Mouse (Mus musculus) forelimb bud, embryonic 11.5 days (tissue): ENCODE measurements around the gene Krt75.

ENCODE experiments used
- DNase-seq: peaks from one replicate; pipeline ENCODE4 v3.0.0-alpha.2; 2012; ENCODE audit warnings: low read depth, low spot score

The Krt75 gene

DNA sequence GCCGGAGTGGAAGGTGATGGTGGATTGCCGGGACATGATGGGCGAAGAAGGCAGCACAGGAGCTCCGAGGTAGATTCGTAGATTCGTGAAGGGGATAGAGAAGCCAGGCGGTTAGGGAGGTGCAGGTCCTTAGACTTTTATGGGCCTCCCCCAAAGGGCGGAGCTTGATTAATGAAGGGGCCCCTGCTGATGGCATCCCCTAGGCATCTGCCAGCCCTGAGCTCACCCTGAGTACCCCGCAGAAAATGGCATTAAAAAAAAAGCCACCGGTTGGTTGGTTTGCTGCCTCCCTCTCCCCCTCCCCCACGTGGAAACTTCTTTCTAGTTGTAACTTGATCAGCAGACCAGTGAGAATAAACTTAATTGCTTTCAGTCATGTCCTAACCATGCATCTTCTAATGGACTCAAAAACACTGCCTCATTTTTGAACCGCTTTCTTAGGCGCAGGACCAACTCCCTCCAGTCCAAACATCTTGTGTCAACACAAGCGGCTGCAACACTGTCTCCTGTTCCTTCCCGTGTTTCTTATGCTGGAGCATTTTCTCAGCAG is at the start of gene Krt75:
TSS of gene Krt75 (minus strand) at position 109 of the 550 bp plus-strand sequence.
- no peak for DNase-seq

GRCm38 (mm10) chr15:101599123-101599522 is 25.4 kb upstream of the Krt75 start:
- DNase-seq = no peak

GRCm38 (mm10) chr15:101588216-101588615 is 14.5 kb upstream of the Krt75 start:
- no peak for DNase-seq

GRCm38 (mm10) chr15:101584456-101584855 is 10.8 kb upstream of the Krt75 start:
- no peak for DNase-seq

DNA sequence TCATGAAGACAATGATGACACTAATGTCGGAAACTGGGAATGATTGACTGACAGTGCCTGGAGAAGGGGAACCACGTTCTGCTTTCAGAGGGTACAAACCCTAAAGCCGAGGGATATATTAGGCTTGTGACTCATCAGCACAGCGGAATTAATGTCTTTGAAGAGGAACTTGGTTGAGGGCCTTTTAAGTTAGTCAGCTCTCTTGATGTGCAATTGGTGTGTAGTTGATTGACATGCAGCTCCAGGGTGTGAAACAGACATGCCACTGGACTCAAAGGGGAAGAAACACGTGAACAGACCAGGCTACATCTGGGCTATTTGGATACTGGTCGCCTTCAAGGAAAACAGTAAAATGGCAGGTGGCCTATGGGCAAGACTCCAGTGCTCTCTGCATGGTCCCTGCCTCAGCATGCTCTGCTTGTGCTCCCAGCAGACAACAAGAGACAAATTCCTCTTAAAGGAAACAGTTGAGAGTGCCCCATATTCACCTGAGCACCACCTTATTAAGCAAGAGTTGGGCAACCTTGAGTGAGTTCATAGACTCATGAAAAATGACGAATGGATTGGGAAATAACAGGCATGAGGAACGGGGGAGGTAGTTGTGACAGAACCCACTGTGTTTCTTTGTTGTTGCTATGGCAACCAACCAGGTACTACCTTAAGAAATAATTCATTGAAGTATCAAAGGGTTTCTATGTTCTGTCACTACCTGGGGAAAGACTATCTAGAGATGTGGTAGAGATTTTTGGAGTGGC is 9.7 kb upstream of the Krt75 start:
- DNase-seq = no peak

DNA sequence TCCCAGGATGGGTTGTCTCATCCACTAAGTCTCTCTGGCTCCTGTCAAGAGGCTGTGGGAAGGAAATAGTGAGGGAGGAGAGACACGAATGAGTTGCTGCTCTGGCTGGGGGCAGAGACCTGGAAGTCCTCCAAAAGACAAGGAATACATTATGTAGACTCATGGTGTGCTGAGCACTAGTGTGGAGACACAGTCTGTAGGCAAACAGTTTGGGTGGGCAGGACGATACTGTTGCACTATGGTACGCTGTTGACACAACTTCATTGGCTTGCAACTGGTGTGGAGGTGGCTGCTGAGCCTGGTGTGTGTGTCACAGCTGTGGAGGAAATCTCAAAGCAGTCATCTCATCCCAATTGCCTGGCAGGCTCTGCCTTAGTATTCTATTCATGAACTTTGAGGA is 8.0 kb upstream of the Krt75 start:
- DNase-seq = no peak

DNA sequence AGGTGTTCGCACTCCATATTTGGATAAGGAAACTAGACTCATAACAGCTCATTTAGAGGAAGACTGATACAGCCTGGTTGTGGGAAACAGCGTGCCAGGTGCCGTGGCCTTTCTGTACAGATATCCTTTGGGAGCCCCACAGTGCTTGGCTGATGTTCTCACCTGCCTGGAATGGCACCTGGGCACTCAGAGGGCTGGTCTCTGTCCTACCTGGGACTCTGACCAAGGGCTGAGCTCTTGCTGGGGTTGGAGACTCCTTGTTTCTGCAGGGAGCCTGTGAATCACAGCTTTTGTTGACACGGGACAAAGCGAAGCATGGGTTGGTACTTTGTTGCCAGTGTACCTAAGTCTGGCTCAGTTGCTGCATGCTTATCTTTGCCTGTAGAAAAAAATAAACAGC is 1.8 kb upstream of the Krt75 start:
- DNase-seq = no peak

GRCm38 (mm10) chr15:101567780-101568179 is 5.9 kb downstream of the Krt75 start:
- no peak for DNase-seq

DNA sequence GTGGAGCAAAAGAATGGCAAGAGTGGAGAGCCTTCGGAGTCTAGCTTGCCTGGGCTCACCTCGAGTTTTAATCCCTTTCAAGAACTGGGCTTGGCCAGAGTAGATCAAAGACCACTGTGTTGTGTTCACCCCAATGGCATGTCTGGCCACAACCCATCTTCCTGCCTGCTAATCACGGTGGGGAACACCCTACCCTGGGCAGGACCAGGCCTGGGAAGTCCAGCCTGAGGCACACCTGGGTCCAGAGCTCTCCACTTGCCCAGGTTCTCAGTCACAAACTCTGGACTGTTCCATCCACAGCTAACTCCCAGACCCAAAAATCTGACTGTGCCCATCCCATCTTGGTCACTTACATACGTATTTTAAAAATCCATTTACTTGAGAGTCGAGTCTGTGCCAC is 10.9 kb downstream of the Krt75 start, which contains the start of gene Krt90:
TSS of gene Krt90 (minus strand) at position 101 of the 400 bp plus-strand sequence.
- DNase-seq = no peak

DNA sequence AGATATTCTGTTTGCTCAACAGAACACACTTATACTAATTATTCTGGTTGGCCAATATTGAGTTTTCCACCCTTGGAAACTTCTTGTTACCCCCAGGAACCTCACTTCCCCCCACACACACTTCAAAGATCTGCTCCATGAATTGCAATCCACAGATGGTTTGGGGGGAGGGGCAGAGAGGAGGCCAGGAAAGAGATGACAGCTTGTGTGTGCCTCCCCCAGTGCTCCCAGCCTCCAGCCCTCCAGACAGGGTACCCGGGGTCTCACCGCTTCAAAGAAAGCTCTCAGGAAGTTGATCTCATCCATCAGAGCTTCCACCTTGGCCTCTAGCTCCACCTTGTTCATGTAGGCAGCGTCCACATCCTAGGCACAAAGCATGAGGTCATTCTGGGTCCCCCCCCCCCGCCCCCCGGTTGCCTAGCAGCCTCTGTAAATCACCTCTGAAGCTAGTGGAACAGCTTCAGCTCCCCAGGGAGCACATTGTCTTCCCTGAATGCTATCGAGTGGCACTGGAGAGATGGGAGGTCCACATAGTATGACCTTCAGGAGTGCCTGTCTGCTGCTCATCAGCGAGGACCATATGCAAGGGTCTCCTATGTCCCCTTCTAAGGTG is 15.6 kb downstream of the Krt75 start:
- DNase-seq = no peak

DNA sequence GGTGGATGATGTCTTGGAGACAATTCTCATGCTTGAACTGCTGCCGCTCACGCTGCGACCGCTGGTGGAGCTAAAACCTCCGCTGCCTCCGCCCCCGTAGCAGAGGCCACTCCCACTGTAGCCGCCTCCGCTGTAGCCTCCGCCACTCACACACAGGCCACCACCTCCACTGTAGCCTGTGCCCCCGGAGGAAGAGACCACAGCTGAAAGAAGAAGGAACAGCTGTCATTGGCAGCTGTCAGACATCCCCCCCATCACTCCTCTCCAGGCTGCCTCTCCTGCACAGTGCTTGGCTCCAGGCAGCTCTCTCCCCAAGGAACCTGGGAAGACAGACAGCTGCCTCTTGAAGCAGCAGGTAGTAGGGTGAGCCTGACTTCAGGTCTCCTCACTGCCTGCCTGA is 20.5 kb downstream of the Krt75 start:
- peak; percentile 30 for DNase-seq

- DNase-seq = no peak
Observed at GRCm38 (mm10) chr15:101552188-101552587, 21.5 kb downstream of the Krt75 start.

DNA sequence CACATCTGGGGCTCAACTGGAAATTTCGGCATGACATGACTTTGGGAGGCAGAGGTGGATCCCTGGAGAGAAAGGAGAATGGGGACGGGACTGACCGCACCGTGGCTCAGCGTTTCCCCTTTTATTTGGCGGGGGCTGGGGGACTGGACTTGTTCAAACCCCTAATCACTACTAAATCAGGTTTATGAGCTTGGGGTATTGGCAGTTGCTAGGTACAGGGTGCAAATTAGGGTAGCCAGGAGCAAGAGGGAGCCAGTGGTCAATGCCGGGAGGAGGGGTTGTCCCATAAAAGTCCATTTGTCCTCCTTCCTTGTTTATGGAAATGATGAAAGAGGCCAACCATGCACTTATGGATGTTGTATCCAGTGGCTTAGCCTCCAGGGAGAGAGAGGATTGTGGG is 23.1 kb downstream of the Krt75 start, which contains the start of gene Krt82:
TSS of gene Krt82 (minus strand) at position 101 of the 400 bp plus-strand sequence.
- DNase-seq = no peak

GRCm38 (mm10) chr15:101544478-101544877 is 29.2 kb downstream of the Krt75 start:
- DNase-seq = no peak

DNA sequence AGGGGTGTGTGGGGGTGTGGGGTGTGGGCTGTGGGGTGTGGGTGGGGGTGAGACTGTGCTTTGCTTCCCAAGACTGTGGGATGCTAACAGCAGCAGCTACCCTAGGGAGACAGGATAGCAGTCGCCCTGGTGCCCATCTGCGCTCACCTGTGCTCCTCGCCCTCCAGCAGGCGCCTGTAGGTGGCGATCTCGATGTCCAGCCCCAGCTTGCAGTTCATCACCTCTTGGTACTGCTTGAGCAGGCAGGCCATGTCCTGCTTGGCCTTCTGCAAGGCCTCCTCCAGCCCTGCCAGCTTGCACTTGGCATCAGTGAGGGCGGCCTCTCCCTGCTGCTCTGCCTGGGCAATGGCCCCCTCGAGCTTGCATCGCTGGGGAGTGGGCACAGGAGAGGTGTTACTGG is 31.2 kb downstream of the Krt75 start:
- DNase-seq = no peak

DNA sequence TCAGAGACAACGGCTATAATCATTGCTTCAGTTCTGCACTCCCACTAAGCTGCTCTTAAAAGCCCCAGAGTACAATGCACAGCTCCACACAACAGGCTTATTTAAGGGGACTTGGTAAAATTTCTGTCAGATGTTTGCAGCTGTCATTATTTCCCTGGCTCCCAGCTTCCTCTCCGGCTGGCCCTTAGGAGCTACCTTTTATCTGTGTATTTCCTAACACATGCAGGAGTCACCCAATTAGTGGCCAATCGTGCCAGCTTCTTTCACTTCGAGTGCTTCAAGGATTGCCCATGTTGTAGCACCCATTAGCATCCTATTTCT is 35.2 kb downstream of the Krt75 start:
- no peak for DNase-seq

- DNase-seq = no peak
Observed at GRCm38 (mm10) chr15:101537864-101538579, 35.7 kb downstream of the Krt75 start.

- no peak for DNase-seq
Observed at GRCm38 (mm10) chr15:101536054-101536850, 37.5 kb downstream of the Krt75 start.

GRCm38 (mm10) chr15:101532720-101533119 is 41.0 kb downstream of the Krt75 start, which contains the start of gene Krt84:
TSS of gene Krt84 (minus strand) at chr15:101532820.
- DNase-seq = no peak

DNA sequence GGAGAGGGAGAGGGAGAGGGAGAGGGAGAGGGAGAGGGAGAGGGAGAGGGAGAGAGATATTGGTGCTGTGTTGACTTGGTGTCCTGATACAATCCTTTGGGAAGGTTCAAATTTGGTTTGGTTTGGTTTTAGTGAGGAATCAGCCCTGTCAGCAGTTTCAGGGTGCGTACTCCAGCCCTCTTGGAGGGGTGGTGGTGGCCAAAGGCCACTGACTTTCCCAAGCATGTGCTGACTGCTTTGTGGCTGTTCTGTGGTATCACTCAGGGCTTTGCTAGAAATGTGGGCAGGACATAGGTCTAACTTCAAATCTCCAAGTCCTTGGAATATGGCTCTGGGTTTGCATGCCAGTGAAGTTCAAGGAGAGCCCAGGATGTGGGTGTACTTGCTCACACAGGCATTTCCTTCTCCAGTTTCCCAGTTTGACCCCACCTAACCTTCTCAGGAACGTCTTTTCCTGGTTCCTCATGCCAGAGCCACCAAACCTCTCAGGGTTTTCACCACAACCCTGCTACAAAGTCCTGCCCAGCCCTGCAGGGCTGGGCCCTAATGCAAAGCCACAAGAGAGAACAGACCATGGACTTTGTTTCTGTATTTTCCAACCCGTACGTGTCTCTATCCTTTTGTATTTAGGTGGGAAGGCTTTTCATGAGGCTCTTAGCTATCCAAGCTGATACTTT is 51.0 kb downstream of the Krt75 start:
- DNase-seq = no peak

DNA sequence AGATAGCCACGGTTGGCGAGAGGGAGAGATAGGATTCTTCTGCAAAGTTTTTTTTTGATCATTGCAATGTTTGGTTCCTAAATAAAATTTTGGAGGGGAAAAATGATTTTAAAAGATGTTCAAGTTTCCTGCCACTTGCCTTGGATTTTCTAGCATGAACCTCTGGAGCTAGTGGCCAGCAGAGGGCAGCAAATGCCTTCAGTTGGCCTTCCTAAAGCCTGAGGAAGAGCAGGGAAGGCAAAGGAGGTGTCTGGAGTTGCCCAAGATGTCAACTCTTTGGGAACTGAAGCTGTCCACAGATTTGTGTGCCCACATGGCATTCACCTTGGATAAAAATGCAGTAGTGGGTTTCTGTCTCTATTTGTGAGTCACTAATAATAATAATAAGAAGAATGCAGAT is 53.9 kb downstream of the Krt75 start:
- DNase-seq = peak; percentile 73
